Mouse (Mus musculus) heart, postnatal 0 days (tissue): ENCODE measurements around the gene Dhdds. TPM values are rescaled to one million over a fixed set of nuclear protein-coding genes. Genes with fewer than 3 reads are reported as not detected.

Source experiments
- ATAC-seq: fragments of 200-750 bp; cut with Nextera tagmentation; 2 replicates; pipeline ENCODE4 v1.8.0; 2017; ENCODE audit warnings: low read depth, moderate number of reproducible peaks, moderate library complexity; ENCODE audit not compliant: insufficient read depth
- DNase-seq: peaks from one replicate; pipeline ENCODE4 v3.0.0-alpha.2; 2016; ENCODE audit warnings: low spot score
- H3K27ac ChIP-seq: fragments of 300-500 bp; sonication (generic); 2 replicates; pipeline ENCODE4 v1.5.1; 2014; ENCODE audit warnings: low read depth, mild to moderate bottlenecking
- H3K27me3 ChIP-seq: fragments of 300-500 bp; sonication (generic); 2 replicates; pipeline ENCODE4 v1.6.1; 2014; ENCODE audit warnings: low read length, mixed read lengths; ENCODE audit not compliant: control insufficient read depth, insufficient read depth
- H3K36me3 ChIP-seq: fragments of 300-500 bp; sonication (generic); replicated peaks from 2 replicates; pipeline ENCODE4 v1.6.1; 2014; ENCODE audit warnings: low read length, mixed read lengths; ENCODE audit not compliant: control insufficient read depth, insufficient read depth
- H3K4me1 ChIP-seq: fragments of 300-500 bp; sonication (generic); 2 replicates; pipeline ENCODE4 v1.6.1; 2014; ENCODE audit warnings: antibody characterized with exemption; ENCODE audit not compliant: control insufficient read depth, insufficient read depth
- H3K4me2 ChIP-seq: fragments of 300-500 bp; sonication (generic); 2 replicates; pipeline ENCODE4 v1.6.1; 2014; ENCODE audit warnings: low read depth, mild to moderate bottlenecking, low read length, moderate library complexity
- H3K4me3 ChIP-seq: fragments of 300-500 bp; sonication (generic); 2 replicates; pipeline ENCODE4 v1.5.1; 2014; ENCODE audit warnings: low read depth, low read length
- H3K9ac ChIP-seq: fragments of 300-500 bp; sonication (generic); replicated peaks from 2 replicates; pipeline ENCODE4 v1.6.1; 2014; ENCODE audit warnings: low read depth, low read length, mixed read lengths
- H3K9me3 ChIP-seq: fragments of 300-500 bp; sonication (generic); replicated peaks from 2 replicates; pipeline ENCODE4 v1.6.1; 2016; ENCODE audit warnings: low read length; ENCODE audit not compliant: control insufficient read depth
- CTCF ChIP-seq: IDR thresholded peaks from 2 replicates; pipeline ENCODE4 v1.5.1; 2016; ENCODE audit warnings: antibody characterized with exemption, control low read depth, low read depth
- EP300 ChIP-seq: IDR thresholded peaks from 2 replicates; pipeline ENCODE4 v1.6.1; 2016; ENCODE audit warnings: antibody characterized with exemption, low read depth
- WGBS: fragments of 180-500 bp; shearing (Covaris S2); extraction: QIAGEN DNeasy Blood & Tissue Kit; methylation state at CpG from one replicate; pipeline ENCODE4 v1.1.7; 2014; 5-methylcytosine and 5-hydroxymethylcytosine counted together
- polyA plus RNA-seq: library from polyadenylated mRNA; unstranded; fragments of >200 nt; fragmentation: Nextera tagmentation; extraction: Ambion mirVana; gene quantifications from 2 replicates; pipeline ENCODE4 v1.2.1, GENCODE M21; 2015
- total RNA-seq: library from RNA; depleted of rRNA; stranded (reverse); fragments of >200 nt; gene quantifications from 2 replicates; pipeline ENCODE4 v1.2.3, GENCODE M21; 2014; ENCODE audit warnings: low replicate concordance

The Dhdds gene
- total and polyA plus RNA-seq, 2 experiments from 2014 or later = 25.8 to 38.4 TPM

DNA sequence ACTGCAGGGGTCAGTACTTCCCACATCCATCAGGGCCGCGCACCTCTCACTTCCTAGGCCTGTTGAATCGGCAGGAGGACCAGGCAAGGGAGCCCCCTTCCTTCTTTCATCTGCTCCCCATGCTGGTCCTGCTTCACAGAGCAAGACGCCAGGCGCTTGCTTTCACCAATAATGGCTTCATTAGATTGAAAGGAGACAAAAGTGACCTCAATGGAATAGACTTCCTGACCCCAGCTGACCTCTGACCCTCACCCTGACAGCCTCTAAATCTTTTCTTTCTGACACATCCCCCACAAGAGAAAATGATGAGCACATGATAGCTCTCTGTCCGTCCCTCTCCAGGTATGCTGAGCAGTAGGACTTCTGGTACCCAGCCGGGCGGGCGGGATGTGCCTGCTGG lies 25.1 kb upstream of the Dhdds start:
- Histone ChIP-seq H3K4me2 (no peak overlapping the region), H3K36me3 (no peaks in the 10 kb centered on the region), H3K27me3 (0 out of 2 replicates have a peak, but pooled peaks cover 6% of the 10 kb centered on the region), H3K27ac (no peak overlapping the region), H3K4me1 (no peaks in the 10 kb centered on the region), H3K4me3 (no peak overlapping the region), H3K9me3 (no peaks in the 10 kb centered on the region), H3K9ac (no peak overlapping the region)
- DNase-seq (no peak), ATAC-seq (no peak)
- 69% methylated on average over 9 of the region's 9 CpGs for WGBS
- TF ChIP-seq CTCF (no peak), EP300 (no peak)

DNA sequence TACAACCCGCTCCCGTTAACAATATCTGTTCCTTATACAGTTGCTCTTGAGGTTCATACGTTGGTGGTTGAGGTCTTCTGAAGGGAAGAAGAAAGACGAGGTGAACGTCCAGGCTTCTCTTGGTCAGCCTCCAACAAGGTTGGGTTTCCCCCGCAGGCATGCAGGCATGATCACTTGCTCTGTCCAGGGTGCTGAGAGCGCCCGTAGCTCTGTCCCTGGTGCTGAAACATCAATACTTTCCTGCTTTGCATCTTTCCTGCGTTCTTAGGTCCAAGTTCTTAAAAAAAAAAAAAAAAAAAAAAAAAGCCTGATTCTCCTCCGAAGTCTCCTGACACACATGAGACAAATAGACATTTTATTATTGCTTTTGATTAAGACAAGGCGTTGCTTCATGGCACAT lies 19.9 kb upstream of the Dhdds start:
- ATAC-seq (no peak), DNase-seq (peak; percentile 32)
- Histone ChIP-seq H3K4me1 (no peaks in the 10 kb centered on the region), H3K4me2 (no peak overlapping the region), H3K9ac (no peak overlapping the region), H3K36me3 (no peaks in the 10 kb centered on the region), H3K4me3 (no peak overlapping the region), H3K27me3 (peaks cover 57% of the 10 kb centered on the region), H3K27ac (no peak overlapping the region), H3K9me3 (no peaks in the 10 kb centered on the region)
- TF ChIP-seq CTCF (no peak), EP300 (no peak)
- whole genome bisulfite sequencing = 3% methylated on average over 11 of the region's 11 CpGs

DNA sequence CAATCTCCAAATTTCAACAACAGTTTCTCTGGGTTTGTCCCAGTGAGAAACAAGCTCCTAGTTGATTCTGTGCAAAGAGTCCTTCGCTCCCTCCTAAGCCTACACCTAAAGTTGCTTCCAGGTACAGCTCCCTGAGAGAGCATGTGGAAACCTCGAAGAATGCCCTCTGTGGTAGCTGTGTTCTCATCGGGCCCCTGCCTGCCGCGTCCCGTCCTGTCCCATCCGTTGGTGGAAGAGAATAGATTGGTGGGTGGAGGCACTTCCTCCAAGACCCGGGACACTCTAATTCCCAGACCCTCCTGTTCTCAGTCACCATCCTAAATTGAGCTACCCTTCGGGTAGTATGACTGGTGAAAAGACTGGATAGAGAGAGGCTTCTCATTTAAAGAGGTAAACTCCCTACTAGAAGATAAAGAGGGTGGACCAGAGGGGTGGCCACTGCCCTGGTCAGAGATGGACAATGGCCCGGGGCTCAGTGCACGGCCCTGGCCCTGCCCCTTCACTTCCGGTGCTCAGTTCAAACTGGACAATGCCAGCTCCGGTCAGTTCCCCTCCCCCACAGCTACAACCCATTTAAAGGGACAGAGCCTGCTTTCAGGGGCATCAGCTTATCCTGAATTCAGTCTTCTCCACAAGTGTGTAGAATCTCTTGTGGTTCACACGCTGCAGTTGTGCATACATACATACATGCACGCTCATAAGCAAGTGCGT lies 19.1 kb upstream of the Dhdds start:
- no peaks in the 10 kb centered on the region for H3K36me3 ChIP-seq
- DNase-seq (no peak), ATAC-seq (no peak)
- H3K9ac ChIP-seq = no peak overlapping the region
- no peaks in the 10 kb centered on the region for H3K9me3 ChIP-seq
- H3K27ac ChIP-seq = no peak overlapping the region
- no peak overlapping the region for H3K4me3 ChIP-seq
- 4% methylated on average over 16 of the region's 16 CpGs for WGBS
- TF ChIP-seq CTCF (no peak), EP300 (no peak)
- H3K4me1 ChIP-seq = no peaks in the 10 kb centered on the region
- peaks cover 58% of the 10 kb centered on the region for H3K27me3 ChIP-seq
- no peak overlapping the region for H3K4me2 ChIP-seq

DNA sequence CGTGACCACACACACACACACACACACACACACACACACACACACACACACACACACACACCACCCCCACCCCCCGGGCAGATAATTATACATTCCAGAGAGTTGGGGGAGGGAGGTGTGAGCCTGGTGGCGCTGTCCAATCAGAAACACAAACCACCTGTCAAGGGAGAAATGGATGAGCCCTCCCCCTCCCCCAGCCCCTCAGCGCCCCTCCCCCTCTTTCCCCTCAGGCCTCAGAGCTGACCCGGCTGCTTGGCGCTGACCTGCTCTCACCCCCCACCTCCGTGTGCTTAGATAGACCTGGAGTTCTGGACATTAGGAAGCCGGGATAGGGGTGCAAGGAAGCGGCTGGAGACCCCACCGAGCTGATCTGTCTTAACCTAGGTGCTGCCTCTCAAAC lies 18.5 kb upstream of the Dhdds start:
- Histone ChIP-seq H3K9me3 (no peaks in the 10 kb centered on the region), H3K4me3 (no peak overlapping the region), H3K9ac (no peak overlapping the region), H3K4me2 (no peak overlapping the region), H3K4me1 (no peaks in the 10 kb centered on the region), H3K27me3 (peaks cover 58% of the 10 kb centered on the region), H3K27ac (no peak overlapping the region), H3K36me3 (no peaks in the 10 kb centered on the region)
- TF ChIP-seq CTCF (no peak), EP300 (no peak)
- 0% methylated on average over 7 of the region's 10 CpGs for WGBS
- DNase-seq = no peak
- ATAC-seq = no peak

DNA sequence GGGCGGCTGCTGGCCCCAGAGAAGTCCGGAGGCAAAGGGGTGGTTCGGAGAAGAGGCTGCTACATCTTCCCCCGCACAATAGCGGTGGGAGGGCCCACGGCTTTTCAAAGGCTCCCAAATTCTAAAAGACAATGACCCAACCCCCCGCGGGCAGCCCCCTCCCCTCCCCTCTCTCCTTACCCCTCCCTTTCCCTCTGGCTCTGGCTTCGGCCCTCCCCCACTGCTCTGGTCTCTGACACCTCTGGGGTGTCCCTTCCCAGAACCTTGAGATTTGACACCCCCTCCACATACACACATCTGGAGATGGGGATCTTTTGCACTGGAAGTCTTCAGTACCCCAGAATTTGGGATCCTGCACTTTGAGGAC lies 18.0 kb upstream of the Dhdds start, which contains the start of gene Lin28a:
Lin28a (minus strand) TSS at position 63 of the 367 bp plus-strand sequence.
- TF ChIP-seq CTCF (no peak), EP300 (no peak)
- Histone ChIP-seq H3K27ac (no peak within 1 kb of the TSS), H3K9ac (no peak within 1 kb of the TSS), H3K4me3 (peak within 1 kb of the TSS; percentile 16), H3K27me3 (peaks cover 56% of the 10 kb centered on the region), H3K36me3 (no peaks in the 10 kb centered on the region), H3K9me3 (no peaks in the 10 kb centered on the region), H3K4me1 (no peaks in the 10 kb centered on the region), H3K4me2 (peak within 1 kb of the TSS; percentile 10)
- ATAC-seq = no peak
- 0% methylated on average over 9 of the region's 9 CpGs for WGBS
- DNase-seq = no peak
